Mouse (Mus musculus): Measurements from ENCODE around the gene Fancc. TPM values are rescaled to one million over a fixed set of nuclear protein-coding genes. Genes with fewer than 3 reads are reported as not detected.

Fancc gene
- polyA plus RNA-seq (2015; fragmentation: Nextera tagmentation; extraction: Ambion mirVana): 3.5 and 5.2 TPM in 2 replicates

GRCm38 (mm10) chr13:63496646-63497582 is at the start of gene Fancc:
Gene Fancc, minus strand, starts transcription at chr13:63497278.
- WGBS (ENCODE audit: insufficient replicate concordance): 29% methylated on average over 23 of the region's 23 CpGs
- H3K4me1 ChIP-seq (ENCODE audit: insufficient read depth): no peaks in the 10 kb centered on the region
- ATAC-seq: no peak
- no peak for TF ChIP-seq CTCF (IDR thresholded peaks at IDR 0.05; ENCODE audit: low read depth)
- no peak for TF ChIP-seq EP300 (IDR thresholded peaks at IDR 0.05; ENCODE audit: low read depth)
- DNase-seq: no peak
- H3K27me3 ChIP-seq (ENCODE audit: insufficient read depth, low read length): no peaks in the 10 kb centered on the region
- no peak within 1 kb of the TSS for H3K4me3 ChIP-seq (ENCODE audit: low read depth, low read length)
- H3K27ac ChIP-seq (ENCODE audit: low read depth): no peak within 1 kb of the TSS
- H3K4me2 ChIP-seq (ENCODE audit: low read depth, low read length): no peak within 1 kb of the TSS
- no peak within 1 kb of the TSS for H3K9ac ChIP-seq (replicated peaks)
- H3K9me3 ChIP-seq (ENCODE audit: low read length): no peaks in the 10 kb centered on the region
- H3K36me3 ChIP-seq (replicated peaks; ENCODE audit: insufficient read depth, low read length): no peaks in the 10 kb centered on the region

GRCm38 (mm10) chr13:63545291-63545690 is 48.2 kb upstream of the Fancc start:
- ATAC-seq (no peak), DNase-seq (no peak)
- Histone ChIP-seq H3K36me3 (replicated peaks; ENCODE audit: insufficient read depth, low read length) (peaks cover 36% of the 10 kb centered on the region), H3K27ac (ENCODE audit: low read depth) (0 out of 2 replicates have a peak overlapping the region, but pooled peaks have one; percentile 8), H3K9ac (replicated peaks) (no peak overlapping the region), H3K27me3 (ENCODE audit: insufficient read depth, low read length) (no peaks in the 10 kb centered on the region), H3K4me3 (ENCODE audit: low read depth, low read length) (no peak overlapping the region), H3K4me1 (ENCODE audit: insufficient read depth) (peaks cover 12% of the 10 kb centered on the region), H3K9me3 (ENCODE audit: low read length) (no peaks in the 10 kb centered on the region), H3K4me2 (ENCODE audit: low read depth, low read length) (no peak overlapping the region)
- 82% methylated on average over 7 of the region's 7 CpGs for WGBS (ENCODE audit: insufficient replicate concordance)
- TF ChIP-seq CTCF (IDR thresholded peaks at IDR 0.05; ENCODE audit: low read depth): no peak
- no peak for TF ChIP-seq EP300 (IDR thresholded peaks at IDR 0.05; ENCODE audit: low read depth)

- no peak for ATAC-seq
- H3K9ac ChIP-seq (replicated peaks): no peak overlapping the region
- peaks cover 38% of the 10 kb centered on the region for H3K36me3 ChIP-seq (replicated peaks; ENCODE audit: insufficient read depth, low read length)
- 0 out of 2 replicates have a peak overlapping the region, but pooled peaks have one; percentile 8 for H3K27ac ChIP-seq (ENCODE audit: low read depth)
- peaks cover 12% of the 10 kb centered on the region for H3K4me1 ChIP-seq (ENCODE audit: insufficient read depth)
- H3K4me3 ChIP-seq (ENCODE audit: low read depth, low read length): no peak overlapping the region
- H3K4me2 ChIP-seq (ENCODE audit: low read depth, low read length): no peak overlapping the region
- WGBS (ENCODE audit: insufficient replicate concordance): 62% methylated on average over 5 of the region's 5 CpGs
- H3K9me3 ChIP-seq (ENCODE audit: low read length): no peaks in the 10 kb centered on the region
- H3K27me3 ChIP-seq (ENCODE audit: insufficient read depth, low read length): no peaks in the 10 kb centered on the region
- TF ChIP-seq EP300 (IDR thresholded peaks at IDR 0.05; ENCODE audit: low read depth) (no peak), CTCF (IDR thresholded peaks at IDR 0.05; ENCODE audit: low read depth) (no peak)
- no peak for DNase-seq
These were observed 47.8 kb upstream of the Fancc start for GRCm38 (mm10) chr13:63544967-63545253.

GRCm38 (mm10) chr13:63544119-63544966 is 47.3 kb upstream of the Fancc start:
- 79% methylated on average over 13 of the region's 13 CpGs for WGBS (ENCODE audit: insufficient replicate concordance)
- H3K4me3 ChIP-seq (ENCODE audit: low read depth, low read length): no peak overlapping the region
- H3K27ac ChIP-seq (ENCODE audit: low read depth): 0 out of 2 replicates have a peak overlapping the region, but pooled peaks have one; percentile 19
- no peak overlapping the region for H3K4me2 ChIP-seq (ENCODE audit: low read depth, low read length)
- ATAC-seq (no peak), DNase-seq (no peak)
- H3K9me3 ChIP-seq (ENCODE audit: low read length): no peaks in the 10 kb centered on the region
- H3K27me3 ChIP-seq (ENCODE audit: insufficient read depth, low read length): no peaks in the 10 kb centered on the region
- peaks cover 6% of the 10 kb centered on the region; the same call in 1 of the 2 replicates for H3K4me1 ChIP-seq (ENCODE audit: insufficient read depth)
- TF ChIP-seq CTCF (IDR thresholded peaks at IDR 0.05; ENCODE audit: low read depth) (no peak), EP300 (IDR thresholded peaks at IDR 0.05; ENCODE audit: low read depth) (no peak)
- H3K36me3 ChIP-seq (replicated peaks; ENCODE audit: insufficient read depth, low read length): peaks cover 44% of the 10 kb centered on the region
- no peak overlapping the region for H3K9ac ChIP-seq (replicated peaks)

- WGBS (ENCODE audit: insufficient replicate concordance): 79% methylated on average over 6 of the region's 6 CpGs
- no peak overlapping the region for H3K4me2 ChIP-seq (ENCODE audit: low read depth, low read length)
- H3K36me3 ChIP-seq (replicated peaks; ENCODE audit: insufficient read depth, low read length): peaks cover 53% of the 10 kb centered on the region
- H3K9me3 ChIP-seq (ENCODE audit: low read length): no peaks in the 10 kb centered on the region
- no peaks in the 10 kb centered on the region for H3K27me3 ChIP-seq (ENCODE audit: insufficient read depth, low read length)
- no peak for ATAC-seq
- no peak overlapping the region for H3K9ac ChIP-seq (replicated peaks)
- H3K4me1 ChIP-seq (ENCODE audit: insufficient read depth): 0 out of 2 replicates have a peak, but pooled peaks cover under 1% of the 10 kb centered on the region
- no peak for TF ChIP-seq EP300 (IDR thresholded peaks at IDR 0.05; ENCODE audit: low read depth)
- no peak for TF ChIP-seq CTCF (IDR thresholded peaks at IDR 0.05; ENCODE audit: low read depth)
- DNase-seq: no peak
- H3K4me3 ChIP-seq (ENCODE audit: low read depth, low read length): no peak overlapping the region
- H3K27ac ChIP-seq (ENCODE audit: low read depth): no peak overlapping the region
These were observed 46.4 kb upstream of the Fancc start for GRCm38 (mm10) chr13:63543459-63543858.
